Mouse (Mus musculus) heart, adult 2 months (tissue): Measurements from ENCODE around the gene Rab3d.

Experiments
- CTCF ChIP-seq: fragments of 200-600 bp; IDR thresholded peaks from 2 replicates; pipeline ENCODE4 v1.8.1; 2022; ENCODE audit warnings: antibody characterized with exemption, mild to moderate bottlenecking, moderate library complexity
- EP300 ChIP-seq: fragments of 200-500 bp; IDR thresholded peaks from 2 replicates; pipeline ENCODE4 v1.6.1; 2011; ENCODE audit warnings: low read depth, low read length, control low read depth; ENCODE audit not compliant: insufficient read depth
- POLR2A ChIP-seq: fragments of 200-500 bp; IDR thresholded peaks from 2 replicates; pipeline ENCODE4 v1.6.1; 2011; ENCODE audit warnings: mild to moderate bottlenecking, low read depth, low read length, control low read depth; ENCODE audit not compliant: insufficient read depth

- peak; percentile 57; the same call in 1 of the 2 replicates for TF ChIP-seq POLR2A
- peak; percentile 69 for TF ChIP-seq CTCF
- TF ChIP-seq EP300 = no peak
Measured at GRCm38 (mm10) chr9:21901223-21901820, 16.7 kb downstream of the Rab3d start.
